Mouse (Mus musculus) naive thymus-derived CD4-positive, alpha-beta T cell, adult 2 months (primary cell): ENCODE measurements at regions not wholly inside any gene's neighbourhood (a gene's known extent, or its start where the extent isn't known, plus 50 kb on each side); places are given as distances from the start of the nearest gene placed in this dataset.

Experiments
- DNase-seq: peaks from one replicate; pipeline ENCODE4 v3.0.0-alpha.2; 2011; ENCODE audit warnings: low read depth

DNA sequence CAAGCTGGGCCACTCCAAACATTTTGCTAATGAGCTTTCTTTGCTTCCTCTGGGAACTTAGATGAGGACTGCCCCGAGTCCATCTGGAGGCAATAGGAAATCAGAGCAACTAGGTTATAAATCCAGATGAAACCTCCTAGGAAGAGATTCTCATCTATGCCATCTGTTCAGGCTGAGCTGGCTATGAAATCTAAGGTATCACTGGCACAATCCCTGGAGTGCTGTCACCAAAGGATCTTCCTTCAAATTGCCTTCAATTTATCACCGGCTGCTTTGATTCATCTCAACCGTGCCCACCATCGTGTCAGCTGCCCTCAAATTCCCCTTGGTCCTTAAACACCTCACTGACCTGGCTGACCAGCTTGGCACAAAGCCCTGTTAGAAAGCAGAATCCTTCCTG, 87.8 kb upstream of the Krr1 start:
- DNase-seq: no peak

DNA sequence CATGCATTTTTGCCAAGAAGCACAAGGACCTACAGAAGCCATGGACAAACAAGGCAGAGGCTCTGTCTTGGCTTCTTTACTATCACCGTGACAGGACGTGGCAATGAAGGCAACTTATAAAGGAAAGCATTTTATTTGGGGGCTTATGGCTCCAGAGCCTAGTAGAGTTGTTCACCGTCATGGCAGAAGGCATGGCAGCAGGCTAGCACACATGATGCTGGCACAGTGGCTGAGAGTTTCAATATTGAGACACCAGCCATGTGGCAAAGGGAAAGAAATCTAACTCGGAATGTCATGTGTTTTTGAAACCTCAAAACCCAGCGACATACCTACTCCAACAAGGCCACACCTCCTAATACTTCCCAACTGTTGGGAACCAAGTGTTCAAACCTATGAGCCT, 83.4 kb upstream of the Krr1 start:
- no peak for DNase-seq

DNA sequence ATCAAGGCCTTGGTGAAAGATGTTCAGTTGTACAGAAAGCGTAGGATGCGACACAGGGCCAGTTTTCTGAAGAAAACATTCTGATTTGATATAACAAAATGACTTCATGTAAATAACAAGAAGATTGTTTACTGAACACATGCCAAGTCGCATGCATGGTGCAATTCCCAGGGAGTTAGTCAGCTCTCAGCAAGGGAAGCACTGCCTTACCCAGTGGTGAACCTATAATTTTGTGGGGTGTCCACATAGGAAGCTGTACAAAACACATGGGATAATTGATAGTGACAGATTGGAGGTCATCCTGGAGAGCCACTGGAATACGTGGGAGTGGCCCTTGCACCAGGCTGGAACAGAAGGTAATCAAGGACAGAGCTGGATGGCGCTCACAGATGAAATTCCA, 79.0 kb upstream of the Krr1 start:
- DNase-seq: no peak

DNA sequence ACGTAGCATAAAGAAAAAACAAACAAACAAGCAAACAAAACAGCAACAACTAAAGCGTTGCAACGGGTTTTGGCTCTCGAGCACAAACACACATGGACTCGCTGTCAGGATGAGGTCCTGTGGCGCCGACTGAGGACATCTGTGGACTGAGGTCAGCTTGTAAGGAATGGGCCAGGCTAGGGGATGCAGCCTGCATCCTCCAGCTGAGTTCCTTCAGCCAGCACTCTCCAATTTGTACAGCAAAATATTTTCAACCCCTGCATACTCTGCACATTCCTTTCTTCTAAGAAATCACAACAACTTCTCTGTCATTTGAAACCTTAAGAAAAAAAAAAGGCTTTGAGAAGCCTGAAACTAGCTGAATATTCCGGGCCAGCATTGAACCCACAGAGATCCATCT, 78.5 kb upstream of the Krr1 start:
- DNase-seq: no peak

DNA sequence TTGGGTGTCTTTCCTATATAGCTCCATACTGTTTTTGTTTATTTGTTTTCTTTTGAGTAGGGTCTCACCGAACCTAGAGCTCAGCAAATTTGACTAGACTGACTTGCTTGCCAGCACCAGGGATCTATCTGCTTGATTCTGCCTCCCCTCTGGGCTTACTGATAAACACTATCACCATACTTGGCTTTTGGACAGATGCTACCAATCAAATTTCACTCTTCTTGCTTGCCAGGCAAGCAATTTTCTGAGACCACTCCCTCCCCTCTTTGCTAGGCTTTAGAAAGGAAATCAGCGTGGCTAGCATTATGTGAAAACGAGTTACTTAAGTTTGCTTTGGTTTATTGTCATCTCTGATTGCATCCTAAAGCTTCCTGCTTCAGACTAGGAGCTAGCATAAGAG, 75.1 kb upstream of the Krr1 start:
- no peak for DNase-seq

DNA sequence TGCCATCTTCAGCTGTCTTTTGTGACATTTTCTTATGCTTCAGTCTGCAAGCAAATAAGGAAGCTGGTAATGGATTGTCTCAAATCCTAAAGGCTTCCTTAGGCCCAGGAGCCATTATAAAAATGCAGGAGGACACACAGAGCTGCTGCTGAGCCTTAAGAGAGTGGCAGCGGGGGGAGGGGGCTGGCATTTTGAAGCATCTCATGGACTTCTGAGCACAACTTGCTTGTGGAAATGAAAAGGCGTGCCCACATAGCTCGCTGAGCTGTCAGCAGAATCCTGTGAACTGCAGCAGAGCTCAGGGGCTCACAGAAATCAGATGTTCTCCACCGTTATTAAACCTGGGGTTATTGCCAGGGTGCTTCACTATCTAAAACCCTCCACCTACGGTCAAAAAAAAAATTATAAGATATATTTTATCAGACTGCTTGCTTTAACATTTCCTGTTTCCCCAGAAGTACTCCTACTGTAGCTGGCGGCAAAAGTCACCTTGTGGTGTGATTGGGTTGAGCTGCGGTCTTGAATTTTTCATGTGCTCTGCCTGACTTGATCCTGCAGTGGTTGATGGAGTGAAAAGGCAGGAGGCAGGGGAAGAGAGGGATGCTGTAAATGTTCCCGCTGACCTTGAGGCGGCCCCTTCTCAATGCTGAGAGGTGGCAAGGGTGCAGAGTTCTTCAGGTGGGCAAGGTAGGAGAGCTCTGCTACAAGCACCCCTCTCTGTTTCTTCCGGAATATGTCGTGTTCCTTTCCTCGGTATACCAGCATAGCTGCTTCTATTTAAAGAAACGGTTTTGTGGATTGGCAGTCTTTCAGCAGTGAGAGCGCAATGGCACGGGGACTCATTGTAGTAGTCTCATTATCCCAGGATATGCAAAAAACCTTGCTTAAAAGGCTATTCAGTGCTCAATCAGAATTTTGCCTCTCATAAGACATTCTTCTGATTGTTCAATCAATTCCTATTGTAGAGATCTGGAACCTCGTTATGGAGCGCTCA, 71.4 kb upstream of the Krr1 start:
- DNase-seq: no peak

DNA sequence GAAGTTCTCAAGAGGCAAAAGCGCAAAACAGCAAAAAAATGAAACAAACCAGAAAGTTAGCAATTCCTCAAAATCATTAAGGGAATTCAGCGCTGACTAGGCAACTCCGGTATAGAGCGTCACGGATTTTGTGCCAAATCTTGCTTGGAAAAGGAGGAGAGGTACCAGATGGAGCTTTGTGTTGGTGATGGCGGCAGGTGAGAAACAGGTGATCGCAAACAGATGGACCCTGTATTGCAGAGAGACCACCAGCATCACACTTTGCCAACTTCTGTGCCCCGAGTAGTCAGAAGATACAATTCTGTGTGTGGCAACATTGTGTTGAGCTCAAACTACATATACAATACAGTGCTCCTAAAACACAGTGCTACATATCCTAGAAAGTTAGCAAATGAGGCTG, 68.5 kb upstream of the Krr1 start:
- DNase-seq: no peak

DNA sequence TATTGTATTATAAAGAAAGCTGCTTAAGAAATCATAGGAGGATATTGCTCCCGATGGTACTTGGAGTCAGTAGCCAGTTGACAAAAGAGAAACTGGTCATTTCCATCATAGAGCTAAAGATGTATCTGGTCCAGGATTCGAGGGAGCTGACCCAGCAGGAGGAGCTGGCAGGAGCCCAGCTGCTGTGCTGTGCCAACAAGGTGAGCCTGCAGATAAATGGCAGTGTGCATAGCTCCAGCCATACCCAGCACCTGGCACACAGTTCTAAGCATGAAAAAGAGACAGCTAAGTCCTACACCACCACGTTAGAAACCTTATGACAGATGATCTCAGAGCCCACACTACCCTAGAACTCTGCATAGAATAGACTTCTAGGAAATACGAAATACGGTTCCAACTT, 64.6 kb upstream of the Krr1 start:
- DNase-seq: no peak

DNA sequence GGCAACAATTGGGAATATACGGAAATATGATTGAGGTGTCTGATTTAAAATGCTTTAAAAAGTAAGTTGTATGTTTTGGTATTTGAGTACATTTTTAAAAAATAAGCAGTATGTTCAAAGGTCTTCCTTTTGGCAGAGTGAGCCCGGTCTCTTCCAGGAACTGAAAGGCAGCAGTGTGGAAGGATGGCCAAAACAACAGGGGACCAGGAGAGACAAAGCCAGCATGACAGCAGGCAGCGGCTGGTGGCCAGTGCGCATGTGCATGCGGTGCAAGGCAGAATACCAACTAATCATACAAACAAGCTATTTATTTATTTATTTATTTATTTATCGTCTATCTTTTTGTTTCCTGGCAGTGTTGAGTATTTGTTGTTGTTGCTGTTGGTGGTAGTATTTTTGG, 59.9 kb upstream of the Krr1 start:
- DNase-seq: no peak

DNA sequence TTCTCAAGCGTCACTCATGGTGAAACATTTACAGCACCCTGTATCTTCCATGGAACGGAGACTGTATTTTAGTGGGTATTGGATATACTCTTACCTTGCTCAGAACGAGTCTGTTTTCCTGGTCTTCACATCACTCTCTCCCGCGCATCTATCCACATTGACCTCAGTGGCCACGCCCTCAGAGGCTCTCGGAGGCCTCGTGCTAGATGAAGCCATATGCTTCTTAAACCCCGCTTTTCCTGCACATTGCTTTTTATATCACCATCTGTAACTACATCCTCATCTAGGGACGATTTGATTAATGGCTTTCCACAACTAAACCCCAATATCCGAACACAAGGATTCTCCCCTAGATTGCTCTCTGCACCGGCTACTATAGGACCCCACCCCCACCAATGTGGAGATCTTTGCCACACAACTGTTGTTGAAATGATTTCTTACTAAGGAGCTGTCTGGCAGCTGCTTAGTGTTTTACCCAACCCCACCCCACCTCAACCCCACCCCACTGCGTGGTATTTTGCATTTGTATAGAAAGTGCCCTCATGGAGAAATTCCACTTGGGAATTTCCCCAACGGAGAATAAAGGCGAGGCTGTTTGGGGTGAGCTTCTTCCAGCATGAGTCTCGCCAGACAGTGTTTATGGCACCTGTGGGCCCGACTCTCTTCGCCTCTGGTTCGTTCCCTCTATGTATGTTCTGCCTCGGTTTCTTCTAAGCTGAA, 59.2 kb upstream of the Krr1 start:
- no peak for DNase-seq

DNA sequence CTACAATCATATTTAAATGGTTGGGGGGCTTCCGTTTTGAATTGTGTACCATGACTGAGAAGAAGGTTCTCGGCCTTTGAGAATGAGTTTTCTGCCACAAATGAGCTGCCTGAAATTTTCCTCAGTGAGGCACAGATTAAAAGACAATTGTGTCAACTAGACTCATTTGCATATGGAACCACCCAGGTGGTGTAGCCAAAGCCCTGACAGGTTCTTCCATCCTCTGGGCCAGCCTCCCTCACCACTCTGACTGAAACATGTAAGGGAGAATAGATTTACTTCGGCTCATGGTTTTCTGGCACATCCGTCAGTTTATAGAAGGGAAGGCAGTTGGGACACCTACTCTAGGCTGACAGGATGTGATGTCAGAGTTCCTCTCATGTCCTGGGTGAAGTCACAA, 58.2 kb upstream of the Krr1 start:
- no peak for DNase-seq

DNA sequence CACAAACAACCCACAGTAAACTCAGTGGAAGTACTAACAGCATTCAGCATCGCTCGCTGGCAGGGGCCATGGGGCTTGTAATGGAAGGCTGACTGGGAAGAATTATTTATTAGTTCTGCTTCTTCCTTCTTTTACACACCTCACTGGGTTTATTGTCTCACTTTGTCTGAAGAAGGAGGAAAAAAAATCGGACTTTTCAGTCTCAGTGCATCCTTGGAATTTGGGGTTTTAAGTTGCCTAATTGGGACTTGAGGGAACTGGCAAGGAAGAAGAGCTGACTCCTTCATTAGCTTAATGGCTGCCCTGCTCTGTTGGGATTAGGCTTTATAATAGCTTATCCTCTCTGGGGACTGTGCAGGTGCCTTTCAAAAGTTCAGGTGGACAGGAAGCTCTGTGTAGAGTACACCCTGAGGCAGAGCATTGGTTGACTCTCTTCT, 54.4 kb upstream of the Krr1 start:
- no peak for DNase-seq

DNA sequence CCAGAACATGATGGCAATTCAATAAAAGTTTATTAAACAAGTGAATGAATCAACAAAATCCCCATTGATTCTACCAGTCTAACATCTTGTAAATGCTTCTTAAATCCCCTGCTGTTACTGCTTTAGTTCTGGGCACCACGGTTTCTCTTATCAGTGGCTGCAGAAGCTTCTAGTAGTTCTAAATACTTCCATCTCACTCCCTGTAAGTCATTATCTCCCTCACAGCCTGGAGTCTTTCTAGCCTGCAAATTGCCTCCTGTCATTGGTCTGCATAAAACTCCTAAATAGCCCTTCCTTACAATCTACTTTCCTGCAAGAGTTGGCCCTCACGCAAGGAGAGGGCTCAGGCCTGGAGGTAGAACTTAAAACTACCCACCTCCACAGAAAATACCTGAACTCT, 53.0 kb upstream of the Krr1 start:
- DNase-seq: no peak

DNA sequence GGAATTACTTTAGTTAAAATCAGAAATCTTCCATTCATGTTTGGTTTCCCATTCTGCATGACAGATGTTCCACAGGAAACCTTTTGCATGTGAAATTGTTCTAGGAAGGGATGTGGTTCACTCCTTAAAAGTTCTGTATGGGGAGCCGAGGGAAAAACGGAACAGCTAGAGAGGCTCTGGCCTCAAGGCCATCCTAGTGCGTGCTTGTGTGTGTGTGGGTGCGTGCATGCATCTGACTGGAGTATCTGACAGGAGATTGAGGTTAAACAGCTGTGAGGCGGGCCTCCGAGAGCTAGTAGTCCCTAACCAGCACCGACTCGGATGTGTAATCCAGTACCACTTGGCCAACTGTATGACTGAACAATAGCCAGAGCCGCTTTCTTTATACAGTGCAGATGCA, 51.0 kb upstream of the Krr1 start:
- DNase-seq: no peak
